Mouse (Mus musculus) CH12.LX (cell line): Measurements from ENCODE around the gene Gna14. TPM values are rescaled to one million over a fixed set of nuclear protein-coding genes. Genes with fewer than 3 reads are reported as not detected.
A peak's percentile ranks its signal among the peaks of the same experiment; 100 is the strongest.

Source experiments
- DNase-seq: peaks from one replicate; pipeline ENCODE4 v3.0.0-alpha.2; 2013; ENCODE audit errors: extremely low read depth
- H3K27ac ChIP-seq: 2 replicates; pipeline ENCODE4 v1.5.1; 2012; ENCODE audit warnings: low read depth, mild to moderate bottlenecking, control low read depth, moderate library complexity; ENCODE audit not compliant: insufficient read depth
- H3K27me3 ChIP-seq: replicated peaks from 2 replicates; pipeline ENCODE3; 2012; ENCODE audit warnings: inconsistent platforms
- H3K36me3 ChIP-seq, 2 experiments: replicated peaks in 1 of 2; 2 replicates each; pipeline versions ENCODE3 to v1.6.1; 2012; ENCODE audit warnings: inconsistent platforms in 1 of 2, low read length in 1 of 2, mild to moderate bottlenecking in 1 of 2, mixed read lengths in 1 of 2, moderate library complexity in 1 of 2; ENCODE audit not compliant: control insufficient read depth in 1 of 2, insufficient read depth in 1 of 2
- H3K4me1 ChIP-seq, 2 experiments: 2 replicates each; pipeline ENCODE4 v1.6.1; 2012; ENCODE audit warnings: inconsistent platforms in 1 of 2, moderate library complexity in 1 of 2; ENCODE audit not compliant: insufficient read depth in 2 of 2, control insufficient read depth in 1 of 2
- H3K4me2 ChIP-seq: 2 replicates; pipeline ENCODE4 v1.6.1; 2012; ENCODE audit warnings: low read depth, mild to moderate bottlenecking, control low read depth; ENCODE audit not compliant: poor library complexity, insufficient read depth, severe bottlenecking
- H3K4me3 ChIP-seq, 3 experiments: fragments of 150-350 bp in 1 of 3; sonication (generic) in 1 of 3; replicated peaks in 1 of 3; 2 replicates each; pipeline versions ENCODE3 to v1.5.1; 2011 to 2012; ENCODE audit warnings: low read depth in 2 of 3, low read length in 2 of 3, mild to moderate bottlenecking in 2 of 3, moderate library complexity in 2 of 3, control low read depth in 1 of 3, improper control_type of control experiment in 1 of 3, inconsistent platforms in 1 of 3, mixed read lengths in 1 of 3; ENCODE audit not compliant: poor library complexity in 1 of 3
- H3K79me2 ChIP-seq: replicated peaks from 2 replicates; pipeline ENCODE4 v1.6.1; 2012; ENCODE audit warnings: mild to moderate bottlenecking, moderate library complexity; ENCODE audit not compliant: control insufficient read depth, poor library complexity, insufficient read depth, severe bottlenecking; ENCODE audit errors: extremely low read depth
- H3K9ac ChIP-seq: 2 replicates; pipeline ENCODE4 v1.6.1; 2012; ENCODE audit warnings: low read depth, mild to moderate bottlenecking, control low read depth, moderate library complexity; ENCODE audit not compliant: insufficient read depth
- H3K9me3 ChIP-seq: replicated peaks from 2 replicates; pipeline ENCODE3; 2012; ENCODE audit warnings: low read length, inconsistent platforms, mixed read lengths
- CHD2 ChIP-seq: IDR thresholded peaks from 2 replicates; pipeline ENCODE4 v1.6.1; 2011; ENCODE audit warnings: low read length, improper control_type of control experiment
- CTCF ChIP-seq, 2 experiments: IDR thresholded peaks in 1 of 2; conservative IDR thresholded peaks in 1 of 2; 2 replicates each; pipeline ENCODE4 v1.5.1; 2011 to 2012; ENCODE audit warnings: low read depth in 2 of 2, low read length in 2 of 2, improper control_type of control experiment in 1 of 2, inconsistent platforms in 1 of 2, mild to moderate bottlenecking in 1 of 2, moderate library complexity in 1 of 2
- E2F4 ChIP-seq: IDR thresholded peaks from 2 replicates; pipeline ENCODE4 v1.6.1; 2011; ENCODE audit warnings: low read depth, low read length, improper control_type of control experiment; ENCODE audit not compliant: insufficient replicate concordance
- EP300 ChIP-seq: IDR thresholded peaks from 2 replicates; pipeline ENCODE4 v1.6.1; 2011; ENCODE audit warnings: low read length, improper control_type of control experiment
- ETS1 ChIP-seq: conservative IDR thresholded peaks from 2 replicates; pipeline ENCODE4 v1.6.1; 2012; ENCODE audit warnings: low read depth, mild to moderate bottlenecking, inconsistent platforms, low read length, improper control_type of control experiment, moderate library complexity
- GABPA ChIP-seq: IDR thresholded peaks from 2 replicates; pipeline ENCODE4 v1.6.1; 2012; ENCODE audit warnings: low read depth, low read length, improper control_type of control experiment, inconsistent platforms; ENCODE audit not compliant: insufficient replicate concordance
- IRF4 ChIP-seq: IDR thresholded peaks from 2 replicates; pipeline ENCODE4 v1.6.1; 2014; ENCODE audit warnings: low read depth, mild to moderate bottlenecking, inconsistent platforms, low read length, improper control_type of control experiment
- JUN ChIP-seq: IDR thresholded peaks from 2 replicates; pipeline ENCODE4 v1.6.1; 2011; ENCODE audit warnings: low read depth, mild to moderate bottlenecking, low read length, improper control_type of control experiment, moderate library complexity; ENCODE audit not compliant: insufficient read depth
- JUND ChIP-seq: conservative IDR thresholded peaks from 2 replicates; pipeline ENCODE4 v1.6.1; 2011; ENCODE audit warnings: low read depth, low read length, improper control_type of control experiment
- KAT2A ChIP-seq: IDR thresholded peaks from 2 replicates; pipeline ENCODE4 v1.6.1; 2012; ENCODE audit warnings: low read length, improper control_type of control experiment, inconsistent platforms; ENCODE audit not compliant: insufficient replicate concordance
- MAFK ChIP-seq: IDR thresholded peaks from 2 replicates; pipeline ENCODE4 v1.6.1; 2011; ENCODE audit warnings: low read length, improper control_type of control experiment; ENCODE audit not compliant: insufficient replicate concordance
- MAX ChIP-seq: IDR thresholded peaks from 2 replicates; pipeline ENCODE4 v1.6.1; 2011; ENCODE audit warnings: low read length, improper control_type of control experiment
- MAZ ChIP-seq: IDR thresholded peaks from 2 replicates; pipeline ENCODE4 v1.6.1; 2012; ENCODE audit warnings: low read depth, mild to moderate bottlenecking, inconsistent platforms, low read length, improper control_type of control experiment, moderate library complexity
- MXI1 ChIP-seq: IDR thresholded peaks from 2 replicates; pipeline ENCODE4 v1.6.1; 2011; ENCODE audit warnings: mild to moderate bottlenecking, low read depth, low read length, improper control_type of control experiment
- MYC ChIP-seq: IDR thresholded peaks from 2 replicates; pipeline ENCODE4 v1.6.1; 2011; ENCODE audit warnings: low read depth, mild to moderate bottlenecking, improper control_type of control experiment, low read length
- NRF1 ChIP-seq: IDR thresholded peaks from 2 replicates; pipeline ENCODE4 v1.6.1; 2014; ENCODE audit warnings: low read depth, mild to moderate bottlenecking, inconsistent platforms, low read length, improper control_type of control experiment, moderate library complexity
- POLR2A ChIP-seq: IDR thresholded peaks from 2 replicates; pipeline ENCODE4 v1.6.1; 2011; ENCODE audit warnings: low read depth, mild to moderate bottlenecking, improper control_type of control experiment, low read length
- RCOR1 ChIP-seq: conservative IDR thresholded peaks from 2 replicates; pipeline ENCODE4 v1.6.1; 2012; ENCODE audit warnings: low read depth, mild to moderate bottlenecking, inconsistent platforms, low read length, improper control_type of control experiment
- SMC3 ChIP-seq: IDR thresholded peaks from 2 replicates; pipeline ENCODE4 v1.6.1; 2011; ENCODE audit warnings: low read depth, low read length, improper control_type of control experiment
- TCF12 ChIP-seq: IDR thresholded peaks from 2 replicates; pipeline ENCODE4 v1.6.1; 2014; ENCODE audit warnings: low read depth, mild to moderate bottlenecking, inconsistent platforms, low read length, improper control_type of control experiment
- USF2 ChIP-seq: conservative IDR thresholded peaks from 2 replicates; pipeline ENCODE4 v1.6.1; 2011; ENCODE audit warnings: low read depth, low read length, improper control_type of control experiment
- ZC3H11A ChIP-seq: IDR thresholded peaks from 2 replicates; pipeline ENCODE4 v1.6.1; 2012; ENCODE audit warnings: low read depth, mild to moderate bottlenecking, inconsistent platforms, low read length, improper control_type of control experiment
- ZMIZ1 ChIP-seq: IDR thresholded peaks from 2 replicates; pipeline ENCODE4 v1.6.1; 2012; ENCODE audit warnings: low read depth, mild to moderate bottlenecking, inconsistent platforms, low read length, improper control_type of control experiment
- ZNF384 ChIP-seq: IDR thresholded peaks from 2 replicates; pipeline ENCODE4 v1.6.1; 2012; ENCODE audit warnings: low read depth, low read length, improper control_type of control experiment, inconsistent platforms
- dilution Hi-C: fragments of 300-500 bp; cut with MboI; formaldehyde crosslinking; loops from 2 replicates; pipeline ENCODE4 v1.14.3; 2020; ENCODE audit warnings: low sequenced_read_pairs; ENCODE audit not compliant: extremely low pct_unique_long_range_greater_than_20kb, extremely low pct_ligation_motif_present
- in situ Hi-C: fragments of 300-500 bp; cut with MboI; formaldehyde crosslinking; loops from 3 replicates; pipeline ENCODE4 v1.14.3; 2019; ENCODE audit warnings: low sequenced_read_pairs, low pct_ligation_motif_present, low pct_unique_long_range_greater_than_20kb, mixed read lengths
- polyA plus RNA-seq: library from polyadenylated mRNA; unstranded; fragments of >175 nt; gene quantifications from 2 replicates; pipeline ENCODE4 v1.2.1, GENCODE M21; 2012; ENCODE audit warnings: low read depth; ENCODE audit not compliant: insufficient read length
- total RNA-seq, 2 experiments: library from RNA; depleted of rRNA; stranded (reverse); fragments of 300-350 nt in 1 of 2; fragments of >200 nt in 1 of 2; gene quantifications; 2 replicates each; pipeline ENCODE4 v1.2.3; 2012 to 2014

Gene Gna14
- total and polyA plus RNA-seq, 3 experiments, result 0.08 TPM; not detected in 2

DNA sequence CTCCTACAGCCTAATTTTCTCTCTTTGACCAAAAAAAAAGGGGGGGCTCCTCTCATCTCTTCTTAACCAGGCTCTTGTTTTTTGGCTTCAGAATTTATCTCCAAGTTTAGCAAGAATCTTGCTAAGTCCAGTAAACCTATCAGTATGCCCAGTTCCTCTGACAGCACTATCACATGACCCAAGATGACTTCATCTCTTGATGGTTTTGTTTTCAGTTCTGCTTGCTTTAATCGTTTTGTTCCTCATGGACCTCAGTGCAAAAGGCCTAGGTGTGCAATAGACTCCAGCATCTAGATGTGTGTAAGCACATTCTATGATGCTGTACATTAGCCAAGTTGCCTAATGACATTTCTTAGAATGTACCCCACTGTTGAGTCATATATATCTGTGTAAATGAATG is 27.8 kb upstream of the Gna14 start (continued):
- TF ChIP-seq JUND, result peak; percentile 75; the same call in 1 of the 2 replicates
- TF ChIP-seq TCF12, result no peak
- TF ChIP-seq E2F4, result no peak
- TF ChIP-seq MAFK, result no peak
- no peak for TF ChIP-seq CHD2
- TF ChIP-seq NRF1, result no peak
- TF ChIP-seq MYC, result 0 out of 2 replicates have a peak, but pooled peaks have one; percentile 40
- no peak for TF ChIP-seq GABPA
- no peak for TF ChIP-seq ZC3H11A

DNA sequence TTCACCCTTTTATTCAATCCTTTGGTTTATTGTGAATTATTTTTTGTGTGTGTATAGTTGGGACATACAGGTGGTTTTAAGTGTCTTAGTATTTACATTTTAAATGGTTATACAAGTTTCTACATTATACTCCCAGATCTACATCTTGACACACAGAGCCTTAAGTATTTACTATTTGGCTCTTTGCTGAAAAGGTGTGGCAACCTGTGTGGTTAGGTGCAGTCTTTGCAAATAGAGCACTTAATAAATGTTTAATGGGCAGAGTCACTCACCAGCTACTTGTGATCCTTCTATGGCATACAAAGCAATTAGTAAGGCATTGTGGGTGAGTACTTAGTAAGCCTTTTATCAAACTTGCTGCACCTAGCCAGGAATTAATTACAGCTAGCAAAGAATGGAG is 24.3 kb upstream of the Gna14 start:
- dilution Hi-C loops (no loop called here), in situ Hi-C loops (no loop called here)

GRCm38 (mm10) chr19:16418086-16418663 is 17.4 kb upstream of the Gna14 start:
- H3K4me2 ChIP-seq, result no peak overlapping the region
- TF ChIP-seq MAX (no peak), IRF4 (peak; percentile 58; the same call in 1 of the 2 replicates), E2F4 (no peak), KAT2A (no peak), CHD2 (no peak), MXI1 (no peak), SMC3 (no peak), JUN (peak; percentile 84), EP300 (peak; percentile 80), ZNF384 (peak; percentile 82), RCOR1 (no peak), MYC (no peak), ETS1 (peak; percentile 27; the same call in 1 of the 2 replicates), USF2 (no peak), JUND (peak; percentile 84)
- DNase-seq, result peak; percentile 25
- H3K9me3 ChIP-seq, result no peaks in the 10 kb centered on the region
- dilution Hi-C loops, result no loop called here
- H3K4me3 ChIP-seq, result no peak overlapping the region
- no peak overlapping the region for H3K27ac ChIP-seq
- no peaks in the 10 kb centered on the region for H3K27me3 ChIP-seq
- H3K79me2 ChIP-seq, result no peaks in the 10 kb centered on the region
- H3K9ac ChIP-seq, result no peak overlapping the region
- no peaks in the 10 kb centered on the region for H3K36me3 ChIP-seq
- H3K4me1 ChIP-seq, result peaks cover 0 to 16% of the 10 kb centered on the region in 2 experiments; a peak in 3 of 4 replicates
- in situ Hi-C loops, result no loop called here

More for the DNA sequence above, 24.3 kb upstream of the Gna14 start:
- no peaks in the 10 kb centered on the region for H3K9me3 ChIP-seq
- H3K27ac ChIP-seq, result no peak overlapping the region
- H3K36me3 ChIP-seq, result no peaks in the 10 kb centered on the region
- H3K9ac ChIP-seq, result no peak overlapping the region
- H3K4me3 ChIP-seq, result no peak overlapping the region
- H3K4me1 ChIP-seq, result peaks cover 3 to 25% of the 10 kb centered on the region in 2 experiments
- no peak overlapping the region for H3K4me2 ChIP-seq
- TF ChIP-seq JUND (no peak), GABPA (no peak), POLR2A (no peak), ETS1 (no peak), JUN (no peak), MXI1 (no peak), ZMIZ1 (no peak), ZC3H11A (no peak), ZNF384 (no peak), CTCF (conservative IDR thresholded peaks at IDR 0.05 in 1 of 2, IDR thresholded peaks at IDR 0.05 in 1 of 2; ENCODE audit: low read depth in 2 of 2, low read length in 2 of 2) (no peak), MAZ (no peak)
- H3K79me2 ChIP-seq, result no peaks in the 10 kb centered on the region
- H3K27me3 ChIP-seq, result no peaks in the 10 kb centered on the region
- no peak for DNase-seq
